Mouse (Mus musculus) liver, embryonic 13.5 days (tissue): ENCODE data around the gene Myocos. TPM values are rescaled to one million over a fixed set of nuclear protein-coding genes. Genes with fewer than 3 reads are reported as not detected.

Experiments used
- ATAC-seq: fragments of 200-750 bp; cut with Nextera tagmentation; 2 replicates; pipeline ENCODE4 v1.8.0; 2017; ENCODE audit warnings: low read depth, mild to moderate bottlenecking, moderate number of reproducible peaks, moderate library complexity
- DNase-seq: peaks from one replicate; pipeline ENCODE4 v3.0.0; 2022
- H3K27ac ChIP-seq: fragments of 300-500 bp; sonication (generic); 2 replicates; pipeline ENCODE4 v1.5.1; 2015; ENCODE audit warnings: moderate library complexity, mild to moderate bottlenecking, inconsistent platforms
- H3K27me3 ChIP-seq: fragments of 300-500 bp; sonication (generic); 2 replicates; pipeline ENCODE4 v1.6.1; 2015; ENCODE audit warnings: mild to moderate bottlenecking, inconsistent platforms
- H3K36me3 ChIP-seq: fragments of 300-500 bp; sonication (generic); 2 replicates; pipeline ENCODE4 v1.6.1; 2015; ENCODE audit warnings: mild to moderate bottlenecking, inconsistent platforms
- H3K4me1 ChIP-seq: fragments of 300-500 bp; sonication (generic); replicated peaks from 2 replicates; pipeline ENCODE4 v1.6.1; 2015; ENCODE audit warnings: inconsistent platforms
- H3K4me2 ChIP-seq: fragments of 300-500 bp; sonication (generic); 2 replicates; pipeline ENCODE4 v1.6.1; 2015; ENCODE audit warnings: inconsistent platforms, mild to moderate bottlenecking, moderate library complexity
- H3K4me3 ChIP-seq: fragments of 300-500 bp; sonication (generic); replicated peaks from 2 replicates; pipeline ENCODE4 v1.5.1; 2015; ENCODE audit warnings: mild to moderate bottlenecking, inconsistent platforms
- H3K9ac ChIP-seq: fragments of 300-500 bp; sonication (generic); 2 replicates; pipeline ENCODE4 v1.6.1; 2015; ENCODE audit warnings: mild to moderate bottlenecking, inconsistent platforms
- H3K9me3 ChIP-seq: fragments of 300-500 bp; sonication (generic); replicated peaks from 2 replicates; pipeline ENCODE4 v1.6.1; 2016; ENCODE audit warnings: inconsistent platforms
- WGBS: fragments of 180-500 bp; shearing (Covaris S2); methylation state at CpG from one replicate; pipeline ENCODE4 v1.1.7; 2015; ENCODE audit not compliant: insufficient replicate concordance; 5-methylcytosine and 5-hydroxymethylcytosine counted together
- microRNA-seq: library from miRNA; unstranded; fragments of <30 nt; microRNA quantifications from one replicate; pipeline ENCODE4, GENCODE M21; 2016
- polyA plus RNA-seq: library from polyadenylated mRNA; unstranded; fragments of >200 nt; fragmentation: Nextera tagmentation; extraction: Ambion mirVana; gene quantifications from 2 replicates; pipeline ENCODE4 v1.2.1, GENCODE M21; 2015

Myocos gene
- polyA plus RNA-seq, 1 experiment from 2014 or later, result not detected

GRCm38 (mm10) chr1:162609633-162610250, 48.3 kb downstream of the Myocos start:
- no peaks in the 10 kb centered on the region for H3K4me1 ChIP-seq
- H3K9ac ChIP-seq, result no peak overlapping the region
- no peak overlapping the region for H3K4me3 ChIP-seq
- H3K27me3 ChIP-seq, result no peaks in the 10 kb centered on the region
- ATAC-seq (no peak), DNase-seq (no peak)
- no peak overlapping the region for H3K4me2 ChIP-seq
- H3K27ac ChIP-seq, result no peak overlapping the region
- H3K36me3 ChIP-seq, result no peaks in the 10 kb centered on the region
- 42% methylated on average over 9 of the region's 9 CpGs for WGBS
- H3K9me3 ChIP-seq, result no peaks in the 10 kb centered on the region

GRCm38 (mm10) chr1:162608127-162608526, 49.9 kb downstream of the Myocos start:
- H3K4me2 ChIP-seq, result no peak overlapping the region
- H3K9me3 ChIP-seq, result no peaks in the 10 kb centered on the region
- no peak overlapping the region for H3K9ac ChIP-seq
- WGBS, result 37% methylated on average over 1 of the region's 1 CpGs
- no peaks in the 10 kb centered on the region for H3K4me1 ChIP-seq
- DNase-seq (no peak), ATAC-seq (no peak)
- no peak overlapping the region for H3K27ac ChIP-seq
- H3K36me3 ChIP-seq, result no peaks in the 10 kb centered on the region
- H3K27me3 ChIP-seq, result no peaks in the 10 kb centered on the region
- H3K4me3 ChIP-seq, result no peak overlapping the region

DNA sequence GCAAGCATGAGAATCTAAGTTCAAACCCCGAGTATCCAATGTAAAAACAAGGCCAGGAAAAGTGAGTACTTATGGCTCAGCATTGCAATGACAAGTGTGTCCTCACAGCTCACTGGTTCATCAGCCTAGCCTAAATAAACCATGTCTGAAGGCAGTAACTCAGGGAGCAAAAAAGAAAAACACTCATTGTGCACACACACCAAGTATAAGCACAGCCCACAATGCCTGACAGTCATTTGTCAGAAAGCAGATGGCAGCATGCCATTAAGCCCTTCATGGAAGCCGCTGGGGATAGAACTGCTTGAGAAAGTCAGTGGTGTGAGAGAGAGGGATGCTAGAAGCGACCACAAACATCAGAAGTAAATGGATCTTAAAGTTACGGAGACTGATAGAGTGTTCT, 56.7 kb downstream of the Myocos start:
- DNase-seq (no peak), ATAC-seq (no peak)

GRCm38 (mm10) chr1:162599617-162600016, 58.4 kb downstream of the Myocos start:
- Histone ChIP-seq H3K27me3 (no peaks in the 10 kb centered on the region), H3K27ac (no peak overlapping the region), H3K4me3 (no peak overlapping the region), H3K9me3 (no peaks in the 10 kb centered on the region), H3K4me2 (no peak overlapping the region), H3K9ac (no peak overlapping the region), H3K36me3 (peaks cover 4% of the 10 kb centered on the region; the same call in 1 of the 2 replicates), H3K4me1 (peaks cover 7% of the 10 kb centered on the region; the same call in 1 of the 2 replicates)
- DNase-seq, result no peak
- 84% methylated on average over 5 of the region's 5 CpGs for WGBS
- no peak for ATAC-seq

More for the DNA sequence above, 56.7 kb downstream of the Myocos start:
- Histone ChIP-seq H3K9ac (no peak overlapping the region), H3K27me3 (no peaks in the 10 kb centered on the region), H3K4me2 (no peak overlapping the region), H3K36me3 (peaks cover 4% of the 10 kb centered on the region; the same call in 1 of the 2 replicates), H3K4me1 (peaks cover 7% of the 10 kb centered on the region; the same call in 1 of the 2 replicates), H3K4me3 (no peak overlapping the region), H3K27ac (no peak overlapping the region), H3K9me3 (no peaks in the 10 kb centered on the region)
- 69% methylated on average over 4 of the region's 4 CpGs for WGBS

GRCm38 (mm10) chr1:162597379-162598102, 60.5 kb downstream of the Myocos start:
- no peaks in the 10 kb centered on the region for H3K27me3 ChIP-seq
- 41% methylated on average over 3 of the region's 3 CpGs for WGBS
- no peak overlapping the region for H3K4me3 ChIP-seq
- no peaks in the 10 kb centered on the region for H3K9me3 ChIP-seq
- H3K4me2 ChIP-seq, result no peak overlapping the region
- H3K27ac ChIP-seq, result no peak overlapping the region
- ATAC-seq, result peak; percentile 51; the same call in 1 of the 2 replicates
- peaks cover 4% of the 10 kb centered on the region for H3K36me3 ChIP-seq
- no peak overlapping the region for H3K9ac ChIP-seq
- no peak for DNase-seq
- H3K4me1 ChIP-seq, result peaks cover 7% of the 10 kb centered on the region; the same call in 1 of the 2 replicates

Small RNA genes lying within 50 kb of the gene (microRNA-seq; reads per million reads assigned to microRNA genes)
- gene Gm27616, result not detected

Other genes with a start within 250 kb of the Myocos start
- 1.2 and 1.4 TPM in 2 replicates for gene Dnm3, start 180.2 kb downstream of the Myocos start, polyA plus RNA-seq
- gene Mettl13, start 109.7 kb downstream of the Myocos start, polyA plus RNA-seq, result 15.1 and 17.3 TPM in 2 replicates
- 15.5 and 20.4 TPM in 2 replicates for gene Vamp4, start 87.7 kb downstream of the Myocos start, polyA plus RNA-seq
- not detected in 2 replicates for gene Myoc, start 19.1 kb downstream of the Myocos start, polyA plus RNA-seq
- gene Prrc2c, start 82.3 kb upstream of the Myocos start, polyA plus RNA-seq, result 52.3 and 54.8 TPM in 2 replicates
- 1.6 TPM in 2 replicates for gene Fmo4, start 155.8 kb upstream of the Myocos start, polyA plus RNA-seq
- 7.4 and 7.8 TPM in 2 replicates for gene Fmo1, start 208.4 kb upstream of the Myocos start, polyA plus RNA-seq
- gene Fmo2, start 240.5 kb upstream of the Myocos start, polyA plus RNA-seq, result 0.08 and 0.29 TPM in 2 replicates